Mouse (Mus musculus) urinary bladder, postnatal 36 days (tissue): ENCODE measurements around the gene Nup153.

ENCODE experiments used
- DNase-seq, 2 experiments: peaks; one replicate each; pipeline ENCODE4 v3.0.0; 2022; ENCODE audit warnings: low spot score in 2 of 2, mixed read lengths in 1 of 2

Gene Nup153

DNA sequence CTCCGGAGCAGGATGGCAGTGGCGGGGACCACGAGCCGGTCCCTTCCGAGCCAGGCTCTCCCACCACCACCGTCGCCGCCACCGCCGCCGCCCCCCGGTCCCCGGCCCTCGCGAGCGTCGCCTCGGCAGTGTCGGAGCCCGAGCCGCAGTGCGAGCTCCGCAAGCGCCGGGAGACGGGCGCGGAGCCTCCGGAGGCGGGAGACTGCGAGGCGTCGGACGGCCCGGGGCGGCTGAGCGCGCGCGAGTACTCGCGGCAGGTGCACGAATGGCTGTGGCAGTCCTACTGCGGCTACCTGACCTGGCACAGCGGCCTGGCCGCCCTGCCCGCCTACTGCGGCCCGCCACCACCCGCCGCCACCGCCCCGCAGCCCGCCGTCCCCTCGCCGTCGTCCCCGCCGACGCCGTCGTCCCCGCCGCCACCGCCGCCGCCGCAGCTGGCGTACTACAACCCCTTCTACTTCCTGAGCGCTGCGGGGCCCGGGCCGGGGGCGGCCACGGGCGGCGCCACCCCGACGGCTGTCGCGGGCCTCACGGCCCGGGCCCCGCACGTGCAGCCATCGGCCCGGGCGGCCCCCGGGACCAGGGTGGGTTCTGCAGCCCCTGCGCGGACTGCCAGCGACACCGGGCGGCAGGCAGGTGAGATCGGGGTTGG is 58.0 kb downstream of the Nup153 start:
- no peak for DNase-seq

DNA sequence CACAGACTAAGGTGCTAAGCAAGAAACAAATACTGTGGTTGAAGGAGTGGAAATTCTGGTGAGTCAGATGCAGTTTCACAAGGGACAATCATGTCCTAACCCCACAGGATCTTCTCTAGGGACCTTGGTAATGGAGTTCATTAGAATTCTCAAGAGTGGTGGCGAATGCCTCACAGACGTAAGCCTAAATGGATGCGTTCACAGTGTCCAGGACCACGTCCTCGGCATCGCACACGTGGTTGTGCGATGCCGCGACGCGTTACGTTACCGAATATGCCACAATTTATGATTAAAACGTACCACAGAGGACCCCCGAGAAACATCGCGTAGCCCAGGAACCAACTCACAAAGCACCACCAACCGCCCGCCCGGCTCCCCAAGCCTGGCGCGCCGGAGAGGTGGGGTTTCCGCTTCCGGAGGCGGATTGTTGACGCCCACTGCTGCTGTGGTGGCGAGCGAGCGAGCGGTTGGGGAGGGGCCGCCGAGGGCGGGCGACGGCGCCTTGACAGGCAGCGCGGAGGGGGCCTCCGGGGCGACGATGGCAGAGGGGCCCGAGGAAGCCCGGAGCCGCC is 58.6 kb downstream of the Nup153 start, which contains the start of gene Fam8a1:
Gene Fam8a1 (plus strand): TSS at position 475 of the 572 bp plus-strand sequence.
- peak; percentile 87 to 89 for DNase-seq

DNA sequence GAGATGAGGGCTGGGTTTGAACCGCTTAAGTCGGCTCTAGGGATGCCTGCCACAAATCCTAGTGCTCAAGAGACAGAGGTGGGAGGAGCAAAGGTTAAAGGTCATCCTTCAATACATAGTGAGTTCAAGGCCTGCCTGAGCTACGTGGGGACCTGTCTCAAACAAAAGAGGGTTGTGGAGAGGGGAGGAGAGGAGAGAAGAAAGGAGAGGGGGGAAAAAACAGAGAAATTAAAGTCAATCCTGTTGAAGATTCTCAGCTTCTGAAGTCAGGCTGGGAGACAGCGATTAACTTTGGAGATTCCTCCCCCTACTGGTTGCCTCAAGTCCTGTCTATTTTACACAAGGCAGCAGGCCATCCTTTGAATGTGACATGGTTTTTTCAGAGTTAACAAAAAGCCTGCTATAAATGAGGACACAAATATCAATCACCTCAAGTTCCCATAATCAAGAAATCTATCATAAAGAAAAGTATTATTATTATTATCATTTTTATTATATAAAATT is 64.2 kb downstream of the Nup153 start:
- DNase-seq, result no peak

DNA sequence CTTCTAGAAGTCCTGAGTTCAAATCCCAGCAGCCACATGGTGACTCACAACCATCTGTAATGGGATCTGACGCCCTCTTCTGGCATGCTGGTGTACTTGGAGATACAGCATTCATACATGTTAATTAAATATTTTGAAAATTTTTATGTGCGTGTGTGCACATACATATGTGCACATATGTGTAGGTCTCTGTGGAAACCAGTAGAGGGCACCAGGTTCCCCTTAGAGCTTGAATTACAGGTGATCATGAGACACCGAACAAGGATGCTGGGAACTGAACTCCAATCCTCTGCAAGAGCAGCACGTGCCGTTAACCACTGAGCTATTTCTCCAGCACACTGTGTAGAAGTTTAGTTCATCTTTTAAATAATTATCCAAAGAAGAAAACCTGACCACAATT is 68.5 kb downstream of the Nup153 start:
- no peak for DNase-seq

DNA sequence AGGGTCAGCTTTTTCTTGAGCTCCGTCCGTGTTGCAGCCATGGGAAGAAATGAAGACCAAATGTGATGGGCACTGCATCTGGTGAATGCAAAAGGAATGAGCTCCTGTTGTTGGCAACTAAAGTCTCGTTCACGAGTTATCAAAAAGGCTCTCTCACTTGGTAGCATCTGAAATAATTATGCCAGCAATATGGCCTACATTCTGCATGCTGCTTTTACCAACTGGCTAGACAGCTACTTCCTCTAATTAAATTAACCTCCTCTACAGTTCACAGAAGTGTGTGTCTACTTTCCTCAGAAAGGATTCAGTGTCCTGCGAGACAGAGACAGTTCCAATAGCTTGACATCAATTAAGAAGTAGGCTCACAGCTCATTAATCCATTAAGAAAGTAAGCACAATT is 73.2 kb downstream of the Nup153 start:
- DNase-seq, result no peak

DNA sequence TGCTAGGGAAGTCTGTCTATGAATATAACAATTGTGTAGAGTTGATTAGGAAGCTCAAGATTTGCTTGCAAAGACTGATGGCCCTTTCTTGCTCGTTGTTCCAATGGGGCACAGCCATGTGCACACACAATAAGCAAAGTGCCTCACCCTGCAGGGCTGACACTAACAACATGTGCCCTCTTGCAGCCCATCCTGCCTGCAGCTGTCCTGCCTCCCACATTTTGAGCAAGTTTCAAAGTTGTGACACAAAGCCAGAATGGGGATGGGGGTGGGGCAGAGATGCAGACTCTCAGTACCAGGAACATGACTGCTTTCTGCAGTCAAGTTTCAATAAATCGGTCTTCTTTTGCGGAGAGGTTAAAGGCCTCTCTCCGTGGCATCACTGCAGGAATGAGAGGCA is 74.1 kb downstream of the Nup153 start:
- DNase-seq, result no peak

DNA sequence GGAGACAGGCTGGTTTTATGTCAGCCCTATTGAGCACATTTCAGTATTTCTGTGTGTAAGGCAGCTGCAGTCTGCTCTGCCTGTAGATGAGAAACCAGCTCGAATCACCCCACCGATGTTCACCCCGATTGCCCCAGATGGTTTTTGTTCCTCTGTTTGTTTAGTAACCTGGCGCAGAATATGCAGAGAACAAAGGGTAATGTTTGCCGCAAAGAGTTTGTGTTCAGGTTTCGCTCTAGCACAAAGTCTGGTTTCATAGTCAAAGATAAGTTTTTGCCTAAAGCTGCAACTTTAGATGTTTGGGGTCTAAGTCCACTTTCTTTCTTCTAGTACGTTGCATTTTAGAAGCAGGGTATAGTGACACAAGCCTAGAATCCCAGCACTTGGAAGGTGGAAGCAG is 75.1 kb downstream of the Nup153 start:
- no peak for DNase-seq

DNA sequence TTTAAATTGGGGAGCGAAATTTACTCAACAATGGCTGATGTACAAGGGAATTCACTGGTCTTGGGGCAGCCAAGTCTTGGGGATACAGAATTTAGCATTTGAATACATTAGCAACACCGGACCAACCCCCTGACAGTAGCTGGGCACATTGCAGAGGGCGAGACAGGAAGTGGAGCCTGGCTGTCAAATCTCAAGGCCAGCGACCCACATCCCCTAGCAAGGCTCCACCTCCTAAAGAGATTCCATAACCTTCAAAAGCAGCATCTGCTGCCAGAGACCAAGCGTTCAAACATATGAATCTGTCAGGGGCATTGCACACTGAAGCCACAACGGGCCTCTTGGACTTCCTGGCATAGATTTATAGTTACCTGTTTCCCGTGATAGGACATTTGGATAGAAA is 75.9 kb downstream of the Nup153 start:
- DNase-seq, result no peak

DNA sequence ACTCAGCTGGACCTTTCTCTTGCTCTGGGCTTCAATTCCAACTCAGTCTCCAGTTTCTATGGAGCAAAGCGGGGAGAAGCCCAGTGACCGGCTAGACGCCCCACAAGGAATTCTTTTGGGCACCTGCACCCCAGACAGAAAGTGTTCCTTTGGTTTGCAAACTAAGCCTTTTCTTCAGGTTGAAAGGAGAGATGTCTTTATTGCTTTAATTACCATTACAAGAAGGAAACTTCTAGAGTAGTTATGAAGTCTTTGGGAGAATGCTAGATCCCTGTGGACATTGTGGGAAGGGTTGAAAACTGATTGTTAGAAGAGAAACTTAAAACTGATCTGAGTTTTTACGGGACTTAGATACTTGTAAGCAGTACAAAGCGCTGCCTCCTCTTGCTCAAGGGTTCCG is 82.3 kb downstream of the Nup153 start:
- no peak for DNase-seq

DNA sequence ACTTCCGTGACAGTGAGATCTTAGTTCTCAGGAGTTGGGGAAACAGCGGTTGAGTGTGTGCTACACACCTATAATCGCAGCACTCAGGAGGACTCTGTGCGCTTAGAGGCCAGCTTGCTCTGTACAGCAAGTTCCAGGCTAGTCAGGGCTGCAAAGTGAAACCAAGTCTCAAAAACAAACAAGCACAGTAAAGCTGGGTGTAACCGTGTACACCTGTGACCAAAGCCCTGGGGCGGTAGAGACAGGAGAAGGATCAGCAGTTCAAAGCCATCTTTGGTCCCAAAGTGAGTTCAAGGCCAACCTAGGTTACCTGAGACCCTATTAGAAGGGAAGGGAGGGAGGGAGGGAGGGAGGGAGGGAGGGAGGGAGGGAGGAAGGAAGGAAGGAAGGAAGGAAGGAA is 83.6 kb downstream of the Nup153 start:
- no peak for DNase-seq

DNA sequence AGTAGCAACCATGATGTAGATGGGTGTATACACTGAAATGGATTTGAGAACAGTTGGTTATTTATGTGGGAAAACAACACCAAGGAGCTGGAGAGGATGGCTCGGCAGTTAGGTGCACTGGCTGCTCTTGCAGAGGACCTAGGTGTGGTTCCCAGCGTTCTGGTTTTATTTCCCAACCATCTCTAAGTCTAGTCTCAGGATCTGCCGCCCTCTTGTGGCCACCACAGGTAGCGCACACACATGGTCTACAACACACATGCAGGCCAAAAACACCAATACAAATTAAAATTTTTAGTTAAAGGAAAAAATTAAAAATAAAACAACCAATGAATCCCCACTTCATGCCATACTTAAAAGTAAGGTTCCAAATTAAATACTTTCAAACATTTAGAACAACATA is 85.4 kb downstream of the Nup153 start:
- no peak for DNase-seq

DNA sequence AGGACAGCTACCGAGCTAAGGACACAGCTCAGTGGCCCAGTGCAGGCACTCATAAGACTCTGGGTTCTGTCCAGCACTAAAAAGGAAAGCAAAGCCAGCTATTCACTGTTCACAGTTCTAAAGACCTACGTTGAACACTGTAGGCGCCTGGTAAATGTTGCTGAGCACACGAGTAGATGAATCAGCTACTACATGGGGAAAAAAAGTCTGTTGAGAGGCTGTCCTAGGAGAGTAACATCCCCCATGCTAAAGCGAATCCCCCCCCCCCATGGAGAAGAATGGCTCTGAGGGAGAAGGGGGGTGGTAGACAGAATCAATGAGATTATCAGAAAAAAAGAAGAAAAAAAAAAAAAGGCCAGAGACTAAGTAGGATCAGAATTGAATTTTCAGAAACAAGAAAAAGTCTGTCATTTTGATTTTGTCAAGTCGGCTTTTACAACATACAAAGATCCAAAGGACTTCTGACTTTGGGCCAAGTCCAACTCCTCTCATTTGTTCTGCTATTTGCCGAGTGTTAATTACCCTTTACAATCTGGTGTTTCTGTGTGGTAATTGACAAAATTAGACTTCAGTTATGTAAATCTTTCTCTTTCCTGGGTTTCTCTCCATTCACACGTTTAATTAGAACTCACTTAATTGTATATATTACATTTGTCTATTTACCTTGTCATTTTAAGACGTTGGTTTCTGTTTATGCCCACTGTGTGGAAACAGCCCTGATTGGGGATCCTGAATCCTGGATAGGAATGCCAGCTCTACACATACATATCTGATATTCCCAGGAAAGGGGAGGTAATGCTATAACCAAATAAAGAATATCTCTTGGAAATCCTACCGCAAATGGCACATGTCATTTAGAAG is 86.9 kb downstream of the Nup153 start:
- DNase-seq, result no peak

DNA sequence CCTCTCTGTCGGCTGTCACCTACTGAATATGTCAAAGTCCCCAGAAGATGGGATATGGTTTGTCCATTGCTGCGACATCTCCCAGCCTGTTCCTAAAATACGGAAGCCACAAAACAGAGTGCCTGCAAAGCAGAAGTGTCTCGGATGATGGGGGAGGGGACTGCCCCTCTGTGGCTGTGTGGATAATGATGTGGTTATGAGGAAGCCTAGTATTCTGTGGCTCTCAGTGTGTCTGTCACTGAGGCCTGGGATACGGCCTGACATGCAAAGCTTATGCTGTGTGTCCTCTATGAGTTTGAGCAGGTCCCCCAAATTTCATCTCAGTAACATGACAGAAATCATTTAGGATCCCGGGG is 93.6 kb downstream of the Nup153 start:
- DNase-seq, result no peak

DNA sequence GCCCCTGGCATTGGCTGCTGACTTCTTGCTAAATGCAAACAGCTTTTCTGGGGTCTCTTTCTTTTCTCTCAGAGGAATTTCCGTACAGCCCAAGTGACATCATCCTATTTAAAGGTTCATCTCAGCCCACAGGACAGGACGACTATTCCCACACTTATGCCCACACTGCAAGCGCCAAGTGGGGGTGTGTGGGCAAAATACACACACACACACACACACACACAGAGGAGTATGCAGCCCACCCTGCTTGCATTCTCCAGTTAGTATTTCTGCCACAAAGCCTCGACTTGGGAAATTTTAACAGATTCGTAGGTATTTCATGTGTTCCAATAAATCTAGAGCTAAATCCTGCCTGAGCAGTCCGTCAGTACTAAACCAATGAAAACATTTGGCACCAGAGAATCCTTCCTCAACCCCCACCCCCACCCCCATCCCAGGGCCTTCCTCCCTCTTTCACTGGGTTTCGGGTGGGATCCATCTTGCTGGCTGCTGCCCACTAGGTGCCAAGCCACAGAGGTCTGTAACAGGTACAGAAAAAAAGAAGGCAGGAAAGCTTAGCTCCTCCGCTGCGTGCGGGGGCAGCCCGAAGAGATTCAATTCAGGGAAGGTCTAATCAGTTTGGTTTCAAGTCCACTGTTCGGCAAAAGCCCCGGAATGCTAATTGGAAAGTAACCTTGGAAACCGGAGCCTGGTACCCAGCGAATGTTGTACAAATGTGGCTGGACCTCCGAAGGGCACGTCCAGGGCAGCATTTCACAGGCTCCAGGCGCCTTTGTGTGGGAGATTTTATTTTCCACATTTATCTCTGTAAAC is 94.2 kb downstream of the Nup153 start:
- no peak for DNase-seq

DNA sequence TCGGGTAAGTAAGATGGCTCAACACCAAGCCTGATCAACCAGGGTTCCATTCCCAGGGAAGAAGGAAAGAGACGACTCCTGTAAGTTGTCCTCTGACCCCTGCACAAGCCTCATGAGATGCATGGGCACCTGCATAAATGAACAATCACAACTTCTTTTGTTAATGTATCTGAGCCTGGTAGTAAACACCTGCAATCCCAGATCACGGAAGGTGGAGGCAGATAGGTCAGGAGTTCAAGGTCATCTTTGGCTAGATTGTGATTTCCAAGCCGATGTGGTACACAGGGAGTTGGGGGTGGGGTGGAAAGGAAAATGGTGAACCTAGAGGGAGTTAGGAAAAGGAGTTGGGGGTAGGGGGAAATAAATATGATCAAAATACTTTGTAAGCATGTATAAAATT is 94.9 kb downstream of the Nup153 start:
- no peak for DNase-seq
